Mouse (Mus musculus): ENCODE measurements around the gene Imp3. TPM values are rescaled to one million over a fixed set of nuclear protein-coding genes. Genes with fewer than 3 reads are reported as not detected.
A peak's percentile ranks its signal among the peaks of the same experiment; 100 is the strongest.
"Not testable (repeated sequence)": the region's sequence is repeated elsewhere in the genome, so short reads cannot be mapped to it uniquely, and the experiment has no call there.

The Imp3 gene
- polyA plus RNA-seq, 2 experiments from 2014 or later: 42.6 to 57.1 TPM

DNA sequence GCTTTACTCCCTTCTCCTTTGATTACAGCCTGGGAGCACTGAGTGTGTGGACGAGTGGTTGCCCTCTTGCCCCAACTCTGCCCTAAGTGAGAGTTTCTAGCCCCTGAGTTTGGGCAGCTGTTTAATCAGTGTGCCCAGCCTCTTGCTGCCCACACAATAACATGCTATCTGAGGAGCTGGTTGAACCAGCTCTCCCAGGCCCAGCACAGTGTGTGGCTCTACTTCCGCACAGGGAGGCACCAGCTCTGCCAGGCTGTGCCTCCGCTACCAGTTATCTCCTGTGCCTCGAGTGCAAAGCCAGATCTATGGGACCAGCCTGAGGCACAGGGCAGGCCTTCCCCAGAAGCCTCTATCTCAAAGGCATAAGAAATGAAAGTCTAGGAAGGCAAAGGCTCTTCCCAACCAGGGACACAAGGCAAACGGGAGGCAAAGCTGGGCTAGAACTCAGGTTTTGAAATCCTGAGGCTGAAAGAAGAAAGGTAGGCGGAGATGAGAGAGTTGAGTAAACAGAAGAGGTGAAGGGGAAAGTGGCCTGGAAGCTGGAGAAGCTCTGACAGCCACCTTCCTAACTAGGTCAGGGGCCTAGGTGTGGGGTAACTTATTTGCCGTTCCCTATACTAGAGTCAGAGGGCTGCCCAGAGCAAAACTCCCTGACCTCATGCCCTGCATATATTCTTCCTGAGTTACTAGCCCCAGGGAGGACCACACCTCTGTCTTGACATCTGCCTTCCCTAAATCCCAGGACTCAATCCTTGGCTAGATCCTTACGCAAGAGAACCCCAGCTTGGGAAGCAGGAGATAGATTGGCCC lies 13.2 kb upstream of the Imp3 start:
- ATAC-seq: no peak

DNA sequence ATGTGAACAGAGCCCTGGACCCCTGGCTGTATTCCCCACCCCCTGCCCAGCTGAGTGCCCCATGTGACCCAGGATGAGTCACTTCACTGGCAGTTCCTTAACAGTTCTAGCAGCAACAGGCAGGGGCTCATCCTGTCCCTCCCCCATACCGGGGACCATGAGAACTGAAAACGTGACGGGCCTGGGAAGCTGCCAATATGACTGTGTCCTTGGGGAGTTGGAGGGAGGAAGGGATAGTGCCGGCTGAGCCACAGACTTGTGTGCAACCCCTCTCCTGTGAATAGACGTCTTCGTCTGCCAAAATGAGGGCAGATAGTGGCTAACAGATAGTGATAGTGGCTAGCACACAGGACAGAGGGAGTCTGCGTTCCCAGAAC lies 12.6 kb upstream of the Imp3 start:
- ATAC-seq: no peak

DNA sequence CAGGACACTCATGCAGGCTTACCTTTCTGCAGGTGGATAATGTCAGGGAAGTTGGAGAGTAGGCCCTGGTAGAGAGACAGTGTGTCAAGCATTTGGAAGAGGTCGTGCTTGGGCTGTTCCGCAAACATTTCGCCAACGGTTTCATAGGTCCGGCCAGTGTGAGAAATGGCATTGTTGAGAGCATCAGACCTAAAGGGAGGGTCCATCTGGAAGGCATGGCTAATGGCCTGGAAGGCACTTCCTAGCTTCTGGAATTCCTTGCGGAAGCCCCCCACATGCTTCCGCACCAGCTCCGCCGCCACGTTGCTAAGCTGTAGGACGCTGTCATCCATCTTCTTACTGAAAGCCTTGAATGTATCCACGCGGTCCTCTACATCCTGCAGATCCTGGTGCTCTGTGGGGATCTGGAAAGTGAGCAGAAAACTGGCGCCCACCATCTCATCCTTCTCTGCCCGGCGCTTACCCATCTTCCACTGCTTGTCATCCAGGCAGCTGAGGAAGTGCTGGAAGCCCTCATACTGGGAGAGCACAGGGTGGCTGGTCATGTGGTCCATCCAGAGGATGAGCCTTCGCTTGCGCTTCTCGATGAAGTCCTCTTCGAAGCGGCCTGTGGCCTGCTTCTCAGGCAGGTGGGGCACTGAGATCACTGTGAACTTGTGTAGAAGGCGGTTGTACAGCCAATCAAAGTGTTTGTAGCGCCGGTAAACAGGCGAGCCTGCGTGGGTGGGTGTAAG lies 11.8 kb upstream of the Imp3 start:
- ATAC-seq: no peak

DNA sequence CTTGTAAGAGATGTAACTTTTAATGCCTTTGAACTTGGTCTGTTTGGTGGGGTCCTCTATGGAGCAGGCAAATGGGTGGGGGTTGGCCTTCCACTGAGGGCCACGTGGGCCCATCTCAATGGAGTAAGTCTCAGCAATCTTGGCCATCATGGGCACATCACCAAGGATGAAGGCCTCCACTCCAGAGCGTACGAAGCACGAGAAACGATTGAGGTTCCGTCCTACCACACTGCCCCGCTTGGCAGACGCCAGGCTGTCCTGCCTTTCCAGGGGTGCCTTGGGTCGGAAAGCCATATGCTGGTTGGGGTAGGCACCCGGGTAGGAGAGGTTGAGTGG lies 11.3 kb upstream of the Imp3 start:
- no peak for ATAC-seq

DNA sequence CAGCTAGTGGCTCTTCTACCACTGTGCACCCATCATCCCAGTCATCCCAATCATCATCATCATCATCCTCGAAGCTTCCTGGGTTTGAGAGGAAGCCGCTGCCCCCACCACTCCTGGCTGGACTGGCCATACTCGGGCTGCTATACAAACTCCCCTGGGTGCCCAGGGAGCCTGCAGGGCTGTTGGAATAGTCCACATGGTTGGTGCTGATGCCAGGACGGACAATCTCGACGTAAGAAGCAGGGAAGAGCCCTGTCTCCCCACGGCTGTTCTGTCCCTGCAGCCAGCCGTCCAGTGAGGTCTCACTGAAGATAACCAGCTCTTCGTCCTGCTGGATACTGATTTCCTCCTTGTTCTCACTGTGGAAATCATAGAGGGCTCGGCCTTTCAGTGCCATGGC lies 10.9 kb upstream of the Imp3 start:
- ATAC-seq: no peak

DNA sequence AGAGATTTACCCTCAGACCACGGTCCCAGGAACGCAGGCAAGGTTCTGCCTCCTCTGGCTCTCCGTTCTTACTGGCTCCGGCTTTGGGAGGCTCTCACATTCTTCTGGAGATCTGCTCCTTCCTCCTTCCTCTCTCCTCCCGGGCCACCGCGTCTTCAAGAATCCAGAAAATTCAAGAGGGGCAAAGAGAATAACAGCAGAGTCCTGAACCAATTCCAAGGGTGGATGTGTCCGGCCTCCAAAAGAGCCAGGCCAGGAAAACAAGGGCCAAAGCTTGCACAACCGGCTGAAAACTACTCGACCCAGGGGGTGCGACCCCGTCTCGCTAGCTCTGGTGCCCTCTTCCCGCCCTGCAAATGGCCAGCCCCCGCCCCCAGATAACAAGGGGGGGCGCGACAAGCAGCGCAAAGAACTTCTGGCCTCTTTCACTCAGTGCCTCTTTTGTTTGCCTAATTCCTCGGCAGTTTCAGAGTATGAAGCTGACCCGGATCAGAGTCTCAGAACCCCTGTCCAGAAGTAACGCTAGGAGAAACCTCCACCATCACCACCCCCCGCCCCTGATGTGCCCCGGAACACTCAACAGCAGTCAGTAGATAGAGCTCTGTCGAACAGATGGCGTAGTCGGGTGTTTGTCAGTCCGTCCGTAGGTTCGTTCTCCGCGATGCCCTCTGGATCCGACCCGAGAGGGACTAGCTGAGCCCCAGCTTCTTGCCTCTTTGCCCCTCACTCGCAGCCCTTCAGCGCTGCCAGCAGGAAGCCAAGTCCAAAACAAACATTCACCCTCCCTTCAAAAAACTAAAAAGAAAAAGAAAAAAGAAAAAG lies 9.9 kb upstream of the Imp3 start:
- ATAC-seq: peak; percentile 32

DNA sequence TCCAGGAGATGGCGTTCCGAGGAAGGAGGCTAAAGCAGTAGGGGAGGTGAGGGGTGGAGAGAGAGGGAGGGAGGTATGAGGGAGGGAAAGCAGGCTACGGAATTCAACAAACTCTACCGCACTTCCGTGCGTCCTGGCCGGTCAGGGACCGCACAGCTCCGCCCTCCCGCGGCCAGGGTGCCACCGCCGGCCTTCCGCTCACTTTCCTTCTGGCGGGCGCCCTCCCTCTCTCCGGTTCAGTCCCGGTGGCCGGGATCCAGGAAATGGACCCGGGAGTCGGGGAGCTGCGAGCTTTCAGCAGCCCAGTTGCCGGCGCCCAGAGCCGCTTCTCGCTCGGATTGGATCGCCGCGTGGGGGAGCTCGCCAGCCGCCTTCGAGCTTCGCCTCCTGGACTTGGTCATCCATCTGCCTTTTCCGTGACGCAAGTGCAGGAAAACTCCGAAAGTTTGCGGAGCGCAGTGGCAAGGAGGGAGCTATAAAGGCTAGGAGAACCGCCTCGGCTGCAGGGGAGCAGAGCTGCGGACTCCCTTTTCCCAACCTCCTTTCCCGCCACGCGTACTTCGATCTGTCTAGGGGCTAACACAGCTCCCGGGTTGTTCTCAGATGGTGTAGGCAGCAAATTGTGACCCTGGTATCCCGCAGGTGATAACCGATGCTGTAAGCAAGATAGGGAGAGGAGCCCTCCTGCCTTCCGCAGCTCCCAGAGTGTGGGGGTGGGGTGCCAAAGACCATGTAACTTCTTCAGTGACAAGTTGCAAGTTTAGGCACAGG lies 9.0 kb upstream of the Imp3 start, which contains the start of gene Snx33:
TSS of gene Snx33 (minus strand) at position 331 of the 771 bp plus-strand sequence.
- peak; percentile 78 for ATAC-seq

DNA sequence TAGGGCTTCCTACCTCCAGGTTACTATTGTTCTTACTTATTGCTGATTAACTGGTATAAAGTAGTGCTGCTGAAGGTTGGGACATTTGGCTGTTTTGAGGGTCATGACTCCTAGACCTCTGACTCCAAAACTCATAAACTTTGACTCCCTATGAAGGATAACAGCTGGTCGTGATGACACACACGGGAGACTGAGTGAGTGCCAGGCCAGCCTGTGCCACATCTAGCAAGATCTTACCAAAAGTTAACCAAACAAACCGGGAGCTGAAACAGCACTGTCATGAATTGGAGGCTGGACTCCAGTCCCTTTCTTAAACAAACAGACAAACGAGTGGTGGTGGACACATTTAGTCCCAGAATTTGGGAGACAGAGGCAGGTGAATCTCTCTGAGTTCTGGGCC lies 7.8 kb upstream of the Imp3 start:
- ATAC-seq: no peak

DNA sequence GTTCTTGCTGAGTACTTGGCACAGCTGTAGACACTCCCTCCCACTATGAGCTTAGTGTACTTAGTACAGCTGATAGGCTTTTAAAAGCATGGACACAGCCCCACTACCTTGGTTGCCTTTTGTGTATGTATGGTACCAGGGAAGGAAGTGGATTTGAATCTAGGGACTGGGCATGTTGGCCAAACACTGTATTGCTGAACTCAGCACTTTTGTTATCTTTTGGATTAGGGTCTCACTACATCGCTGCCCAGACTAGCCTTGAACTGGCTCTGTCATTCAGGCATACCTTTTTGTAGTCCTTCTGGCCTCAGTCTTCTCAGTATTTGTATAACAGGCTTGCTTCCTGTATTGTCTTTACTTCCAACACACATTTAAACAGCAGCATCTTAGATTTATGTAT lies 6.7 kb upstream of the Imp3 start:
- ATAC-seq: no peak

DNA sequence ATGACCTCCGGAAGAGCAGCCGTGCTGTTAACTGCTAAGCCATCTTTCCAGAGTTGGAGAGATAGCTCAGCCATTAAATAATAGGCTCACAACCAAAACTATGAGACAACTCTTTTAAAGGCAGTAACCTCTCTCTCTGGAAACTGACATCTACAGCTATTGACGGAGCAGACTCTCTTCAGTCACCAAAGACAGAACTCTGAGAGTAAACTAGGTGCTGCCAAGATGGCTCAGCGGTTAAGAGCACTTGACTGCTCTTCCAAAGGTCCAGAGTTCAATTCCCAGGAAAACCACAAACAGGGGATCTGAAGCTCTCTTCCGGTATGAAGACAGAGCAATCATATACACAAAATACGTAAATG lies 433 bp upstream of the Imp3 start:
- no peak for ATAC-seq

DNA sequence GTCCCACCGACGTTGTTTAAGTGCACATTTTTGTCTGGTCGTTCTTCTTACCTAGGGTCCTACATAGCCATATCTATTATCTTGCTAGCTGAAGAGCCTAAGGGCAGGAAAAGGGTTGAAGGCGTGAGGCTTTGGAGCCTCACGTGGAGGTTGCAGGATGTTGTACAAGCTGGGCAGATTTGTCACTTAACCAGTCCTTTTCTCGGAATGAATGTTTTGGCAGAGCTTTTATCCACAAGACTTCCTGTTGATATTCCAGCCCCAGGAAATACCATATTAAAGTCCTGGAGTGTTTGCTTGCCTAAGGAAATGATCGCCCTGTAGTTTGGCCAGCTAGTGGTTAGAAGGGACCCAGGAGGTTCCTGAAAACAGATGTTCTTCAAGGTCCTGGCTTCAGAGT lies 1.1 kb downstream of the Imp3 start:
- no peak for ATAC-seq

DNA sequence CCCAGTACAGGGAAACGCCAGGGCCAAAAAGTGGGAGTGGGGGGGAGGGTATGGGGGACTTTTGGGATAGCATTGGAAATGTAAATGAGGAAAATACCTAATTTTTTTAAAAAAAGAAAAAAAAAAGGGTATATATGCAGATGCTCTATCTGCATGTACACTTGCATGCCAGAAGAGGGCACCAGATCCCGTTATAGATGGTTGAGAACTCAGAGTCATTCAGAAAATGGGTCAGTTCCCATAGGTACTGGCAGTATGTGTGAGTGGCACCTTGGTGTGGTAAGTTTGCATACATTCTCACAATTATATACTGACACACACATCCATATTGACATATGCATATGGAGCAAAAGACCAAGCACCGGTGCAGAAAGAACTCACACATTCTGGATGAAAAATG lies 10.2 kb downstream of the Imp3 start:
- peak; percentile 27 for ATAC-seq

DNA sequence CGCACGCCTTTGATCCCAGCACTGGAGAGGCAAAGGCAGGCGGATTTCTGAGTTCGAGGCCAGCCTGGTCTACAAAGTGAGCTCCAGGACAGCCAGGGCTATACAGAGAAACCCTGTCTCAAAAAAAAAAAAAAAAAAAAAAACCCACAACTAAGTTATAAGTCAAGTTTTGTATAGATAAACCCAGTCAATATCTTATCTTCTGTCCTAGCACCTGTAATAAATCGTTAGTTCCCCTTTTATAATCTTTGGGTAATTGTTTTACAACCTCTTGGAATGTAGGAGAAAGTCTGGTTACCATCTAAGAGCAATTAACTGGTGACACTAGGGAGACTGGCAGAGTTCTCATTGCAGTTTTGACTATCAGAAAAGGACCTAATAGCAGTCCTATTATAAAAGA lies 11.4 kb downstream of the Imp3 start:
- ATAC-seq: not testable (repeated sequence)

DNA sequence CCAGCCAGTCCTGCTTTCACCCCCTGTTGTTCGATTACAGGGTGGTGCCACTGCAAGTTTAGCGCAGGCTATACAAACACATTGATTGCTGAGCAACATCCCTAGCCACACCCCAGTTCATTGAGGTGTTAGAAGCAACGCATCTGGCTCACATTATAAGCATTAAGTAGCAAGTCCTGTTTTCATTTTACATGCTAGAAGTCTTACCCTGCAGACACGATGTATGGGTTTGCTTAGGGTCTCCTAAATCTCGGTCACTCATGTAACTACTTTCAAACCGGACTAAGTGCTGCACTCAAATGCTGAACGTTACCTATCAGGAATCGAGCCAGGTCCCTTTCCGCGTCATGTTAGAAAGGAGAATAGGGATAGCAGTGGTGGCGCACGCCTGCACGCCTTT lies 12.5 kb downstream of the Imp3 start:
- no peak for ATAC-seq

DNA sequence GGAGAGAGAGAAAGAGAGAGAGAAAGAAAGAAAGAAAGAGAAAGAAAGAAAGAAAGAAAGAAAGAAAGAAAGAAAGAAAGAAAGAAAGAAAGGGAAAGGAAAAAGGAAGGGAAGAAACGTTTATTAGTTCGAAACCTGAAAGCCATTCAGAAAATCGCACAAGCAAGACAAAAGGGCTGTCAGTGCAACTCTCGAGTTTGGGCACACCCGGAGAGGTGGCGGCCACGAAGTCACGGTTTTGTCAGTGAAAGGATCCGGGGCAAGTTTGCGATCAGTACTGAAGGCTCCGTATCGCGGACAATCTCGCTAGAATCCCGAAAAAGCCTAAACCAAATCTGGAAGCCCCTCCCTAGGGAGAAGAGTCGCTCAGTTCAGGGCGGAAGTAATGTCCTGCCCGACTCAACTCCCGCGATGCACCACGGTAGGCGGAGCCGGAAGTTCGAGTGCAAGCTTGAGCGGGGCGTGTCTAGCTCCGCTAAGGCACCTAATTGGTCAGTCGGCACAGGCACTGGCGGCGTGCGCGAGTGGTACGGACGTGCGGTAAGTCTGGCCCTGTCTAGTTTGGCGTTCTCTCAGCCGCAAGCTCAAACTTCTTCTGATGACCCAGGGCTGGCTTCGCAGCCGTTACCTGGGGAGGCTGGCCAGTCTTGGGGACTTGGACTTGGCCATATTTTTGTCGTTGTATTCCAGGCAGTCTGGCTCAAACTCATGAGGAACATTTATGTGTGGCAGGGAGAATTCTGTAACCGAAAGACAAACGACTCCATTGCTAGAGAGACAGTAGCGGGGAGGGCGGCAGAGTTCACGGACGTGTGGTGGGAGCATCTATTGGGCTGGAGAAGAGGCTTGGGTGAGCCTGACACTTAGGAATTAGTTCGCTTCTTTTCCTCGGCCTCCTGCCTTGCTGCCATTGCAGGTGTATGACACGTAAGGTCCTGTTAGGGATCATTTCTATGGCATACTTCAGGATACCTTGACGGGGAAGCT lies 13.4 kb downstream of the Imp3 start, which contains the start of gene Snupn:
TSS of gene Snupn (plus strand) at position 465 of the 987 bp plus-strand sequence.
- ATAC-seq: peak; percentile 99

DNA sequence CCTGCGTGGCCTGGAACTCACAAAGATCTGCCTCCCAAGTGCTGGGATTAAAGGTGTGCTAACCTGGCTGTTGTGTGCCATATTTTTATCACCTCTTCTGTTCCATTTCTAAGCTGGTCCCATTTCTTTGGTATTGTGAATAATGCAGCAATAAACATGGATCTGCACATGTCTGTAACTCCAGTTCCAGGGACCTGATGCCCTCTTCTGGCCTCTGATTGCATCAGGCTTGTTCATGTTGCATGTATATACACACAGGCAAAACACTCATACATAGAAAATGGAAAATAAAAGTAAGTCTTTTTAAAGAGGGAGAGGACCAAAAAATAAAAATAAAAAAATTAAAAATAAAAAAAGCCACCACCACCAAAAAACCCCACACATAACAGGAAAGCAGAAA lies 16.3 kb downstream of the Imp3 start:
- no peak for ATAC-seq

DNA sequence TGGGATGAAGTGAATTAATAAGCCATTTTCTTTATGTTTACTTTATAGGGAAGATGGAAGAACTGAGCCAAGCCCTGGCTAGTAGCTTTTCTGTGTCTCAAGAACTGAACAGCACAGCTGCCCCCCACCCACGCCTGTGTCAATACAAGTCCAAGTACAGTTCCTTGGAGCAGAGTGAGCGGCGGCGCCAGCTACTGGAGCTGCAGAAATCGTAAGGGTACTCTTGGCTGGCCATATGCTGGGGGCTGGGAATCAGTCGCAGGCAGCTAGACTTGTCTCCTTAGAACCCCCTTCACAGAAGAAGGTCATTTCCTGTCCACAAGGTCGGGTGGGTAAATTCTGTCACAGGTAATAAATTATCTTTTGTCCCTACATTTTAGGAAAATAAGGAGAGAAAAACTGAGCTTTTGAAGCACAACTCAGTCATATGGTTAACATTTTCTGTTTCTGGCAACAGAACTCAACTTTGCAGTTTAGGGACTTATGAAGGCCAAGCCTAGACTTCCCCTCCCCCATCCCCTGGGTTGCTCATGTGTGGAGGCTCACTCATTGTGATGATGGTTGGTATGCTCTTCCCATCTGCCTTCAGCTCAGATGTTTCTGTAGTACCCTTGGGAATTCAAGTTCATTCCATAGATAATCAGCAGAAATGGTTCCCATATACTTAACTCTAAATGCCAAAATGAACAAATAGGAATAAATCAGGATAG lies 19.8 kb downstream of the Imp3 start:
- no peak for ATAC-seq

DNA sequence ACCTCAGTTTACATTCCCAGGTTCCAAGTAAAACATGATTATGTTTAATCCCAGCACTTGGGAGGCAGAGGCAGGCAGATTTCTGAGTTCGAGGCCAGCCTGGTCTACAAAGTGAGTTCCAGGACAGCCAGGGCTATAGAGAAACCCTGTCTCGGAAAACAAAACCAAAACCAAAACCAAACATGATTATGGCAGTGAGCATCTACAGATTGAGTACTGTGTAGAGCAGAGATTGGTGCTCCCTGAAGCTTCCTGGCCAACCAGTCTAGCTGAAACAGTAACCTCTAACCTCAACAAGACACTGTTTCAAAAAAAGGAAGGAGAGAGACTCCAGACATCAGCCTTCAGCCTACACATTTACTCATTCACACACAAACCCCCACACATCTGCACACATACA lies 21.4 kb downstream of the Imp3 start:
- ATAC-seq: peak; percentile 63

DNA sequence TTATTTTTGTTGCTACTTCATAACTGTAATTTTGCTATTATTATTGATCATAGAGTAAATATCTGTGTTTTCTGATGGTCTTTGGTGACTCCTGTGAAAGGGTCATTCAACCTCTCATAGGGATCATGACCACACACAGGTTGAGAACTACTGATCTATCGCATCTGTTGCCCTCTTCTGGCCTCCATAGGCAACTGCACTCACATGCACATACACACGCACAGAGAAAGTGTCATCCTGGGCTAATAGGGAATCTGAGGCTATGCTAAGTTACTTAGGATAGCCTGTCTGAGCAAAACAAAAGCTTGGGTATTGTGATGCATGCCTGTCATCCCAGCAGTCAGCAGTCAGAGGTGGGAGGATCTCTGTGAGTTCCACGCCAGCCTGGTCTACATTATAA lies 24.3 kb downstream of the Imp3 start:
- ATAC-seq: no peak

DNA sequence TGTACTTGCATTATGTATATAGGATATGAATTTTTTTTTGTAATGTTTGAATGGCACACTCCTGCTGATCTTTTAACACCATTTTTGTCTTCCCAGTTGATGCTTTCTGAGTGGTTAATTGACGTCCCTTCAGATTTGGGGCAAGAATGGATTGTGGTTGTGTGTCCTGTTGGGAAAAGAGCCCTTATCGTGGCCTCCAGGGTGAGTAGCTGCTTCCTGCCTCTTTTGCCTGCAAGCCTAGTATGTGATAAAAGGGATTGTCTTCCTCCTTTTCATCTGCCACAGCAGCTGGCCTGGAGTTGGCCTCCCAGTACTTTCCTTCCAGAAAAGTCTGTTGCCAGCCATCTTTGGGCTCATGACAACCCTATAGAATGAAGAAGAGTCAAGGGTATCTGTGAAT lies 32.9 kb downstream of the Imp3 start:
- no peak for ATAC-seq

Data from CD4-positive, CD25-positive, alpha-beta regulatory T cell, adult 4 months (primary cell).